Mouse (Mus musculus): ENCODE results near the gene Ptpro.

GRCm38 (mm10) chr6:137252194-137252886, at the start of gene Ptpro:
- TF ChIP-seq CTCF (IDR thresholded peaks at IDR 0.05; ENCODE audit: low read depth, low read length), result no peak
- no peak for TF ChIP-seq GATA2 (IDR thresholded peaks at IDR 0.05; ENCODE audit: borderline replicate concordance, low read depth, low read length)
- TF ChIP-seq TAL1 (conservative IDR thresholded peaks at IDR 0.05; ENCODE audit: low read depth, low read length), result no peak
- no peak for TF ChIP-seq GATA1 (IDR thresholded peaks at IDR 0.05; ENCODE audit: borderline replicate concordance, low read length)
